Mouse (Mus musculus) stomach, postnatal 0 days (tissue): ENCODE measurements around the gene Ip6k1. TPM values are rescaled to one million over a fixed set of nuclear protein-coding genes. Genes with fewer than 3 reads are reported as not detected.

ENCODE experiments used
- ATAC-seq: fragments of 200-750 bp; cut with Nextera tagmentation; 2 replicates; pipeline ENCODE4 v1.8.0; 2017; ENCODE audit not compliant: low FRiP score, low TSS enrichment
- DNase-seq: peaks from one replicate; pipeline ENCODE4 v3.0.0-alpha.2; 2016; ENCODE audit warnings: low spot score
- H3K27ac ChIP-seq: fragments of 300-500 bp; sonication (generic); replicated peaks from 2 replicates; pipeline ENCODE4 v1.5.1; 2014; ENCODE audit warnings: mild to moderate bottlenecking, control low read depth
- H3K27me3 ChIP-seq: fragments of 300-500 bp; sonication (generic); 2 replicates; pipeline ENCODE4 v1.6.1; 2014; ENCODE audit warnings: low read length; ENCODE audit not compliant: control insufficient read depth, insufficient read depth
- H3K36me3 ChIP-seq: fragments of 300-500 bp; sonication (generic); 2 replicates; pipeline ENCODE4 v1.6.1; 2014; ENCODE audit warnings: low read length, mixed read lengths; ENCODE audit not compliant: control insufficient read depth, insufficient read depth
- H3K4me1 ChIP-seq: fragments of 300-500 bp; sonication (generic); replicated peaks from 2 replicates; pipeline ENCODE4 v1.6.1; 2014; ENCODE audit warnings: antibody characterized with exemption; ENCODE audit not compliant: control insufficient read depth, insufficient read depth
- H3K4me2 ChIP-seq: fragments of 300-500 bp; sonication (generic); replicated peaks from 2 replicates; pipeline ENCODE4 v1.6.1; 2014; ENCODE audit warnings: low read depth, mild to moderate bottlenecking, control low read depth, moderate library complexity
- H3K4me3 ChIP-seq: fragments of 300-500 bp; sonication (generic); 2 replicates; pipeline ENCODE4 v1.5.1; 2014; ENCODE audit warnings: low read depth, low read length, control low read depth
- H3K9ac ChIP-seq: fragments of 300-500 bp; sonication (generic); 2 replicates; pipeline ENCODE4 v1.6.1; 2014; ENCODE audit warnings: mild to moderate bottlenecking, low read length, control low read depth, mixed read lengths
- H3K9me3 ChIP-seq: fragments of 300-500 bp; sonication (generic); 2 replicates; pipeline ENCODE4 v1.6.1; 2016; ENCODE audit warnings: low read length; ENCODE audit not compliant: control insufficient read depth
- CTCF ChIP-seq: IDR thresholded peaks from 2 replicates; pipeline ENCODE4 v1.5.1; 2016; ENCODE audit warnings: antibody characterized with exemption, low read depth, mild to moderate bottlenecking, moderate library complexity
- EP300 ChIP-seq: optimal IDR thresholded peaks from 2 replicates; pipeline ENCODE3; 2016; ENCODE audit warnings: antibody characterized with exemption
- WGBS: fragments of 180-500 bp; shearing (Covaris S2); extraction: QIAGEN DNeasy Blood & Tissue Kit; methylation state at CpG from one replicate; pipeline ENCODE4 v1.1.7; 2014; 5-methylcytosine and 5-hydroxymethylcytosine counted together
- polyA plus RNA-seq: library from polyadenylated mRNA; unstranded; fragments of >200 nt; fragmentation: Nextera tagmentation; extraction: Ambion mirVana; gene quantifications from 2 replicates; pipeline ENCODE4 v1.2.1, GENCODE M21; 2015

Ip6k1 gene
- polyA plus RNA-seq, 1 experiment from 2014 or later, result 24.0 TPM

DNA sequence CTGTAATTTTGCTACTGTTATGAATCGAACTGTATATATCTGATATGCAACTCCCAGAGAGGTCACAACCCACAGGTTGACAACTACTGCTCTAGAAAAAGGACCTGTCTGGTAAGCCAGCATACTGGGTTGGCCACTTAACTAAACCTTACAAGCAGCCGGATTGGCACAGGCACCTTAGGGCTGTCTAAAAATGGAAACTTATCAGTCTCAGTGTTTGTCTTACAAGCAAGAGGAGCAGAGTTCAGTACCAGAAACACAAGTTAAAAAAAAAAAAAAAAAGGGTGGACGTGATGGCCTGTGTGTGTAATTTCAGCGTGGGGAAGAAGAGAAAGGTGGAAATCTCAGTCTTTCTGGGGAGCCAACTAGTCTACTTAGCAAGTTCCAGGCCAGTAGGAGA, 69.5 kb downstream of the Ip6k1 start:
- ATAC-seq (no peak), DNase-seq (peak; percentile 32)
- Histone ChIP-seq H3K36me3 (no peaks in the 10 kb centered on the region; the same call in 1 of the 2 replicates), H3K9ac (no peak overlapping the region), H3K4me1 (no peaks in the 10 kb centered on the region), H3K9me3 (no peaks in the 10 kb centered on the region), H3K4me2 (no peak overlapping the region), H3K4me3 (no peak overlapping the region), H3K27ac (no peak overlapping the region), H3K27me3 (no peaks in the 10 kb centered on the region)
- WGBS, result 58% methylated on average over 4 of the region's 4 CpGs
- TF ChIP-seq CTCF, result no peak
- TF ChIP-seq EP300, result no peak

GRCm38 (mm10) chr9:108072481-108072924, 70.2 kb downstream of the Ip6k1 start:
- no peak overlapping the region for H3K4me2 ChIP-seq
- H3K4me1 ChIP-seq, result no peaks in the 10 kb centered on the region
- no peak for TF ChIP-seq CTCF
- no peak for TF ChIP-seq EP300
- ATAC-seq (no peak), DNase-seq (peak; percentile 23)
- no peaks in the 10 kb centered on the region for H3K27me3 ChIP-seq
- H3K9me3 ChIP-seq, result no peaks in the 10 kb centered on the region
- no peak overlapping the region for H3K27ac ChIP-seq
- WGBS, result 51% methylated on average over 9 of the region's 9 CpGs
- no peak overlapping the region for H3K4me3 ChIP-seq
- H3K36me3 ChIP-seq, result no peaks in the 10 kb centered on the region; the same call in 1 of the 2 replicates
- H3K9ac ChIP-seq, result no peak overlapping the region

DNA sequence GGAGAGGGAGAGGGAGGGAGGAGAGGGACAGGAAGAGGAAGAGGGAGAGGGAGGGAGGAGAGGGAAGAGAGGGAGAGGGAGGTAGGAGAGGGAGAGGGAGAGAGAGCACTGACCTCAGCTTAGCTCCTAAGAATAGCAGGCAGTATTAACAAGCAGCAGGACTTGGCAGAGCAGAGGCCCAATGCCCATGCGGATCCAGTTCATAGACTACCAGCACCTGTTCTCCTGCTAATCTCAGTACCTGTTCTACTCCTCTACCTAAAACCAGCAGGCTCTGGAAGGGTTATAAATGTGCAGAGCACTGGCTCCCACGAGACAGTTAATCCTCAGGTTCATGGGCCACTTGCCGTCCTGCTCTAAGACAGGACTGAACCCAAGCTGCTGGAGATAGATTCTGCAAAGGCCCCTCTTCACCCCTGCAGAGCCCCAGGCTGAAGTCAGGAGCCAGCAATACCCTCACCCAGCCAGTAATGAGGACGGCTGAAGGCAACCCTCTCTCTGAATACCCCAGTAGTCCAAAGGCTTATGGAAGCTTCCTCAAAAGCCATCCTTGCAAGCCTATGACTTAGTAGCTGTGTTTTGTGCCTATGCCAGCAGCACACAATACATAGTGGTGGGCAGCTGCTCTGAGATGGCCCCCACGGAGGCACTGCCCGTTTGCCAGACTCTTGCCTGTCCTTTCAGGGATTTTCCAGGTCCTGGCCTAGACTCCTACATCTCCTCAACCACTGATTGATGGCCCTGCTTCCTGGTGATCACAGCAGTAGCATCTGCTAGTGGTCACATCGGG, 71.0 kb downstream of the Ip6k1 start:
- no peaks in the 10 kb centered on the region; the same call in 1 of the 2 replicates for H3K36me3 ChIP-seq
- H3K9ac ChIP-seq, result 0 out of 2 replicates have a peak overlapping the region, but pooled peaks have one; percentile 23
- no peak overlapping the region for H3K4me2 ChIP-seq
- DNase-seq (no peak), ATAC-seq (no peak)
- WGBS, result 62% methylated on average over 7 of the region's 7 CpGs
- no peaks in the 10 kb centered on the region for H3K27me3 ChIP-seq
- H3K4me1 ChIP-seq, result no peaks in the 10 kb centered on the region
- no peaks in the 10 kb centered on the region for H3K9me3 ChIP-seq
- TF ChIP-seq CTCF (no peak), EP300 (no peak)
- 0 out of 2 replicates have a peak overlapping the region, but pooled peaks have one; percentile 18 for H3K27ac ChIP-seq
- no peak overlapping the region for H3K4me3 ChIP-seq

DNA sequence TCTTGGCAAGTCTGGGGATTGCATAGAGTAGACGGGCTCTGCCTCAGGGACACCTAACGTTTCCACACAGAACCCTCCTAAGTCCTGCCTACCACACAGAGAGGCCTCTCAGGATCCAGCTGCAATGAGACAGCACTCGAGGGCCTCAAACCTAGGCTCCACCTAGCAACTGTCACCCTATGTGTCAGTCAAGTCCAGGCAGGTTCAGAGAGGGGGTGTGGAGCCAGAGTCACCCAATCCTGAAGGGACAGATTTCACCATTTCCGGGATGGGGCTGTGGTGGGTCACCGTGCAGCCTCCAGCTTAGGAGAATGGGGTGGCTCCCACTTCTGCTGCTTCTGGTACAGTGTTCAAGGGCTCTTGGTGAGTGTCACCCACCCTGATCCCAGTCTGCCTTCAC, 77.9 kb downstream of the Ip6k1 start, which contains the start of gene Mst1:
Gene Mst1 (plus strand): TSS at position 269 of the 400 bp plus-strand sequence.
- Histone ChIP-seq H3K4me3 (peak within 1 kb of the TSS; percentile 66), H3K4me2 (peak within 1 kb of the TSS; percentile 82), H3K9me3 (no peaks in the 10 kb centered on the region), H3K9ac (peak within 1 kb of the TSS; percentile 93), H3K27me3 (no peaks in the 10 kb centered on the region), H3K27ac (peak within 1 kb of the TSS; percentile 85), H3K36me3 (peaks cover 3% of the 10 kb centered on the region; the same call in 1 of the 2 replicates), H3K4me1 (no peaks in the 10 kb centered on the region; the same call in 1 of the 2 replicates)
- WGBS, result 58% methylated on average over 5 of the region's 5 CpGs
- TF ChIP-seq EP300 (no peak), CTCF (no peak)
- DNase-seq (no peak), ATAC-seq (peak; percentile 19)

DNA sequence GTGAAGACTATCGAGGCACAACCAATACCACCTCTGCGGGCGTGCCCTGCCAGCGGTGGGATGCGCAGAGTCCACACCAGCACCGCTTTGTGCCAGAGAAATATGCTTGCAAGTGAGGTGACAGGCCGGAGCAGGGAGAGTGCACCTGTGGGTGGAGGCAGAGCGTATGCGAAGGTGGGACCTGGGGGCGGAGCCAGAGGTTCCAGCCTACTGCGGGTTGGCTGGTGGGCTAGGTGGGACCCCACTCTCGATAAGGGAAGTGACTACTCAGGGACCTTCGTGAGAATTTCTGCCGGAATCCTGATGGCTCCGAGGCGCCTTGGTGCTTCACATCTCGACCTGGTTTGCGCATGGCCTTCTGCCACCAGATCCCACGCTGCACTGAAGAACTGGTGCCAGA, 80.2 kb downstream of the Ip6k1 start:
- peak overlapping the region; percentile 8; the same call in 1 of the 2 replicates for H3K4me2 ChIP-seq
- 9% methylated on average over 19 of the region's 19 CpGs for WGBS
- H3K36me3 ChIP-seq, result peaks cover 16% of the 10 kb centered on the region
- H3K27ac ChIP-seq, result no peak overlapping the region
- H3K9me3 ChIP-seq, result no peaks in the 10 kb centered on the region
- TF ChIP-seq CTCF, result no peak
- no peak for TF ChIP-seq EP300
- H3K27me3 ChIP-seq, result no peaks in the 10 kb centered on the region
- no peaks in the 10 kb centered on the region; the same call in 1 of the 2 replicates for H3K4me1 ChIP-seq
- peak; percentile 48 for DNase-seq
- peak overlapping the region; percentile 13; the same call in 1 of the 2 replicates for H3K9ac ChIP-seq
- ATAC-seq, result no peak
- H3K4me3 ChIP-seq, result no peak overlapping the region
